Mouse (Mus musculus): Measurements from ENCODE around the gene Prcd. TPM values are rescaled to one million over a fixed set of nuclear protein-coding genes. Genes with fewer than 3 reads are reported as not detected.
"Not testable (repeated sequence)": the region's sequence is repeated elsewhere in the genome, so short reads cannot be mapped to it uniquely, and the experiment has no call there.

Gene Prcd
- polyA plus RNA-seq, 1 experiment from 2014 or later: 1.1 TPM

- no peak overlapping the region for H3K27ac ChIP-seq (ENCODE audit: low read depth, low read length)
- H3K9ac ChIP-seq (ENCODE audit: low read depth, low read length): no peak overlapping the region
- no peak for ATAC-seq (ENCODE audit: low FRiP score, low TSS enrichment)
- H3K4me2 ChIP-seq (replicated peaks; ENCODE audit: low read depth, low read length): no peak overlapping the region
- H3K4me1 ChIP-seq (ENCODE audit: control insufficient read depth, insufficient read depth, low read length): peaks cover 36% of the 10 kb centered on the region; the same call in 1 of the 2 replicates
- no peaks in the 10 kb centered on the region for H3K36me3 ChIP-seq (ENCODE audit: control insufficient read depth, insufficient read depth, low read length)
- H3K9me3 ChIP-seq (ENCODE audit: control insufficient read depth, low read length): no peaks in the 10 kb centered on the region
- H3K27me3 ChIP-seq (ENCODE audit: control insufficient read depth, insufficient read depth, low read length): 0 out of 2 replicates have a peak, but pooled peaks cover 6% of the 10 kb centered on the region
- 83% methylated on average over 15 of the region's 15 CpGs for WGBS
- no peak overlapping the region for H3K4me3 ChIP-seq (ENCODE audit: low read length)
Measured at GRCm38 (mm10) chr11:116659027-116659621, 5.8 kb downstream of the Prcd start.

DNA sequence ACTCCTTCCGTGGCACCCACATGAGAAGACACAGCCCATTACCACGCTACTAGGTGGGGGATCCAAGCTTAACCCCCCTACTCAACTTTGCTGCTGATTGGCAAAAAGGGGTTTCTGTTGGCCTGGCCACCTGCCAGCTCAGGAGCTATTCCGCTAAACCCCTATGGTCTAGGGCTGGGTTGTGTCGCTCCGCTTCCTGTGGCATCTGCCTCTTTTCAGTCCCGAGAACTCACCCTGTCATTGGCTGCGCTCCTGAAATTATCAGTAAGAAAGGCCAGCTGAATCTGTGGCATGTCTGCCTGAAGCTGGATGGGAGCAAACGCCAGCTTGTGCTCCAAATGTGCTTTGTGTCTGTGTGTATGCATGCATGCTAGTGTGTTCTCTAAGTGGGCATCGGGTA is 6.8 kb downstream of the Prcd start:
- peaks cover 34% of the 10 kb centered on the region; the same call in 1 of the 2 replicates for H3K4me1 ChIP-seq (ENCODE audit: control insufficient read depth, insufficient read depth, low read length)

DNA sequence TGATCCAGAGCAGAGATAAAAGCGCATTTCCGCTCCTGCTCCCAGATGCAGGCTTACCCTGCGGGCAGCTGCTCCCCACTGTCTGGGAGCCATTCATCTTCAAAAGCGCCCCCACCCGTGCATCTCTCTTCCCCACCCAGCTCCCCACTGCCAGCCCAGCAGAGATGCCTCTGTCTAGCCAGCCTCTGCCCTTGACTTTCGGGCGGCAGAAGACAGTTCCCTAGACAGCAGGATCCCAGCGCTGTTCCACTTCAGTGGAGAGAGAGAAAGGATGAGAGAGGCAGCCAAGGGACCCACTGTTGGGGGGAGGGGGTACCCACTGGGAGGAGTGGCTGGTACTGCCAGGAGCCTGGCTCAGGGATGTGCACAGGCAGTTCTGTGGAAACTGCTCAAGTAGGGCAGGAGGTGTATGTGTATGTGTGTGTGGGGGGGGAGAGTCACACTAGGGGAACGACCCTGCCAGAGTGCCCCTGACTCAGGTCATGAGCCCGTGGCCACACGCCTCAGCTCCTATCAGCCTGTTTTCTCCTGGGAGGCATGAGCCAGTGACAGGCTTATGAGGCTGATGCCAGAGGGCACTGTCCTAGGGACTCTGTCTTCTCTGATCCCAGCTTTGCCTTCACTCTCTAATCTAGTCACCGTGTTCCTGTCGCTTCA is 8.1 kb downstream of the Prcd start:
- whole genome bisulfite sequencing: 14% methylated on average over 13 of the region's 13 CpGs
- Histone ChIP-seq H3K4me1 (ENCODE audit: control insufficient read depth, insufficient read depth, low read length) (peaks cover 34% of the 10 kb centered on the region; the same call in 1 of the 2 replicates), H3K9ac (ENCODE audit: low read depth, low read length) (0 out of 2 replicates have a peak overlapping the region, but pooled peaks have one; percentile 14), H3K4me2 (replicated peaks; ENCODE audit: low read depth, low read length) (no peak overlapping the region; the same call in 1 of the 2 replicates), H3K4me3 (ENCODE audit: low read length) (no peak overlapping the region), H3K9me3 (ENCODE audit: control insufficient read depth, low read length) (no peaks in the 10 kb centered on the region), H3K36me3 (ENCODE audit: control insufficient read depth, insufficient read depth, low read length) (no peaks in the 10 kb centered on the region), H3K27ac (ENCODE audit: low read depth, low read length) (no peak overlapping the region), H3K27me3 (ENCODE audit: control insufficient read depth, insufficient read depth, low read length) (no peaks in the 10 kb centered on the region)
- ATAC-seq (ENCODE audit: low FRiP score, low TSS enrichment): no peak; the same call in 1 of the 2 replicates

More for the DNA sequence above, 6.8 kb downstream of the Prcd start:
- Histone ChIP-seq H3K27ac (ENCODE audit: low read depth, low read length) (no peak overlapping the region), H3K9me3 (ENCODE audit: control insufficient read depth, low read length) (no peaks in the 10 kb centered on the region), H3K9ac (ENCODE audit: low read depth, low read length) (no peak overlapping the region), H3K36me3 (ENCODE audit: control insufficient read depth, insufficient read depth, low read length) (no peaks in the 10 kb centered on the region), H3K4me2 (replicated peaks; ENCODE audit: low read depth, low read length) (no peak overlapping the region), H3K27me3 (ENCODE audit: control insufficient read depth, insufficient read depth, low read length) (no peaks in the 10 kb centered on the region), H3K4me3 (ENCODE audit: low read length) (no peak overlapping the region)
- ATAC-seq (ENCODE audit: low FRiP score, low TSS enrichment): no peak
- 84% methylated on average over 9 of the region's 9 CpGs for whole genome bisulfite sequencing

DNA sequence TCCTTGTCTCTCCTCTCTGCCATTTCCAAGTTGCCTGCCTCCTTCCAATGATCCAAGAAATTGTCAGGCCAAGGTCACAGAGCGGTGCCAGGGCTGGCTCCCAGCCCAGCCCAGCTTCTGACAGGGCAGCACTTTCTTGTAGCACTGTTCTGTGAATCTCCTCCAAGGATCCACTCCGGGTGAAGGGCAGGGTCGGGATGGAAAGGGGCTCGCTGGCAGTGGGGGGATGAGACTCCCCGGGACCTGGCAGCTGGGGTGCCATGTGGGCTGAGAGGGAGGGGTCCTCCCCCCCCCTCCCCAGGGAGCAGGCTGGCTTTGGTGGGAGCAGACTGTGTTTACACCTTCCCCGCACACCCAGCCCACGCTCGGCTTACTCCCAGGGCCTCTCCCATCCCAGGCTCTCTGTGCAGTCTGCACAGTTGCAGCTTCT is 8.6 kb downstream of the Prcd start:
- Histone ChIP-seq H3K27me3 (ENCODE audit: control insufficient read depth, insufficient read depth, low read length) (no peaks in the 10 kb centered on the region), H3K9me3 (ENCODE audit: control insufficient read depth, low read length) (no peaks in the 10 kb centered on the region), H3K9ac (ENCODE audit: low read depth, low read length) (no peak overlapping the region), H3K36me3 (ENCODE audit: control insufficient read depth, insufficient read depth, low read length) (no peaks in the 10 kb centered on the region), H3K4me3 (ENCODE audit: low read length) (no peak overlapping the region), H3K27ac (ENCODE audit: low read depth, low read length) (no peak overlapping the region), H3K4me2 (replicated peaks; ENCODE audit: low read depth, low read length) (no peak overlapping the region), H3K4me1 (ENCODE audit: control insufficient read depth, insufficient read depth, low read length) (peaks cover 33% of the 10 kb centered on the region; the same call in 1 of the 2 replicates)
- ATAC-seq (ENCODE audit: low FRiP score, low TSS enrichment): no peak
- WGBS: 42% methylated on average over 8 of the region's 8 CpGs

DNA sequence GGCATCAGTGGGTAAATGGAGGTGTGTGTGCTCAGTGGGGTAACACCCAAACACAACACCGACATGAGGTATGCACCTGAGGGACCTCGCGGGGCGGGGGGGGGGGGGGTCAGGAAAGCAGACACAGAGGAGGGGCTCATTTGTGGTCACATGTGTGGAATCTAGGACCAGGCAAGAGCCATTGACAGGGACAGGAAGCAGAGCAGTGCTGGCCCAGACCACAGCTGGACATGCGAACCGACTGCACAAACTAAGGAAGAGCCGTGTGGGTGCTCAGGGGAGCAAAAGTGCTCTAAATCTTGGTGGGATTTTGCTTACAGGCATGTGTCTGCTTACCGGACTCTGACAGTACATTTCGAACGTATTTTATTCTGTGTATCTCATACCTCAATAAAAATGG is 12.0 kb downstream of the Prcd start:
- H3K4me2 ChIP-seq (replicated peaks; ENCODE audit: low read depth, low read length): no peak overlapping the region
- no peak for ATAC-seq (ENCODE audit: low FRiP score, low TSS enrichment)
- no peak overlapping the region for H3K4me3 ChIP-seq (ENCODE audit: low read length)
- no peaks in the 10 kb centered on the region for H3K9me3 ChIP-seq (ENCODE audit: control insufficient read depth, low read length)
- 72% methylated on average over 10 of the region's 10 CpGs for WGBS
- no peaks in the 10 kb centered on the region for H3K36me3 ChIP-seq (ENCODE audit: control insufficient read depth, insufficient read depth, low read length)
- H3K4me1 ChIP-seq (ENCODE audit: control insufficient read depth, insufficient read depth, low read length): peaks cover 31% of the 10 kb centered on the region
- H3K9ac ChIP-seq (ENCODE audit: low read depth, low read length): no peak overlapping the region
- no peaks in the 10 kb centered on the region for H3K27me3 ChIP-seq (ENCODE audit: control insufficient read depth, insufficient read depth, low read length)
- no peak overlapping the region for H3K27ac ChIP-seq (ENCODE audit: low read depth, low read length)

GRCm38 (mm10) chr11:116666566-116666965 is 13.2 kb downstream of the Prcd start:
- no peak overlapping the region for H3K9ac ChIP-seq (ENCODE audit: low read depth, low read length)
- WGBS: 69% methylated on average over 9 of the region's 9 CpGs
- H3K4me3 ChIP-seq (ENCODE audit: low read length): no peak overlapping the region
- no peaks in the 10 kb centered on the region for H3K27me3 ChIP-seq (ENCODE audit: control insufficient read depth, insufficient read depth, low read length)
- no peak overlapping the region for H3K27ac ChIP-seq (ENCODE audit: low read depth, low read length)
- H3K36me3 ChIP-seq (ENCODE audit: control insufficient read depth, insufficient read depth, low read length): no peaks in the 10 kb centered on the region
- ATAC-seq (ENCODE audit: low FRiP score, low TSS enrichment): no peak
- peaks cover 27% of the 10 kb centered on the region for H3K4me1 ChIP-seq (ENCODE audit: control insufficient read depth, insufficient read depth, low read length)
- H3K9me3 ChIP-seq (ENCODE audit: control insufficient read depth, low read length): no peaks in the 10 kb centered on the region
- no peak overlapping the region for H3K4me2 ChIP-seq (replicated peaks; ENCODE audit: low read depth, low read length)

GRCm38 (mm10) chr11:116667012-116667411 is 13.7 kb downstream of the Prcd start:
- WGBS: 66% methylated on average over 3 of the region's 5 CpGs
- not testable (repeated sequence) for H3K4me2 ChIP-seq (replicated peaks; ENCODE audit: low read depth, low read length); H3K36me3 ChIP-seq (ENCODE audit: control insufficient read depth, insufficient read depth, low read length); ATAC-seq (ENCODE audit: low FRiP score, low TSS enrichment); H3K27ac ChIP-seq (ENCODE audit: low read depth, low read length); H3K9ac ChIP-seq (ENCODE audit: low read depth, low read length); H3K4me3 ChIP-seq (ENCODE audit: low read length); H3K9me3 ChIP-seq (ENCODE audit: control insufficient read depth, low read length); H3K27me3 ChIP-seq (ENCODE audit: control insufficient read depth, insufficient read depth, low read length)
- peaks cover 22% of the 10 kb centered on the region for H3K4me1 ChIP-seq (ENCODE audit: control insufficient read depth, insufficient read depth, low read length)

GRCm38 (mm10) chr11:116667930-116668329 is 14.6 kb downstream of the Prcd start:
- Histone ChIP-seq H3K9me3 (ENCODE audit: control insufficient read depth, low read length) (no peaks in the 10 kb centered on the region), H3K9ac (ENCODE audit: low read depth, low read length) (no peak overlapping the region), H3K4me1 (ENCODE audit: control insufficient read depth, insufficient read depth, low read length) (peaks cover 23% of the 10 kb centered on the region), H3K4me2 (replicated peaks; ENCODE audit: low read depth, low read length) (no peak overlapping the region), H3K4me3 (ENCODE audit: low read length) (no peak overlapping the region), H3K27me3 (ENCODE audit: control insufficient read depth, insufficient read depth, low read length) (no peaks in the 10 kb centered on the region), H3K27ac (ENCODE audit: low read depth, low read length) (no peak overlapping the region), H3K36me3 (ENCODE audit: control insufficient read depth, insufficient read depth, low read length) (peaks cover 4% of the 10 kb centered on the region)
- 85% methylated on average over 8 of the region's 8 CpGs for WGBS
- ATAC-seq (ENCODE audit: low FRiP score, low TSS enrichment): no peak

GRCm38 (mm10) chr11:116668381-116668825 is 15.1 kb downstream of the Prcd start:
- no peak overlapping the region for H3K4me2 ChIP-seq (replicated peaks; ENCODE audit: low read depth, low read length)
- WGBS: 73% methylated on average over 10 of the region's 10 CpGs
- H3K4me3 ChIP-seq (ENCODE audit: low read length): no peak overlapping the region
- H3K27ac ChIP-seq (ENCODE audit: low read depth, low read length): no peak overlapping the region
- H3K9me3 ChIP-seq (ENCODE audit: control insufficient read depth, low read length): no peaks in the 10 kb centered on the region
- H3K4me1 ChIP-seq (ENCODE audit: control insufficient read depth, insufficient read depth, low read length): peaks cover 24% of the 10 kb centered on the region
- H3K36me3 ChIP-seq (ENCODE audit: control insufficient read depth, insufficient read depth, low read length): peaks cover 8% of the 10 kb centered on the region
- ATAC-seq (ENCODE audit: low FRiP score, low TSS enrichment): no peak
- no peak overlapping the region for H3K9ac ChIP-seq (ENCODE audit: low read depth, low read length)
- H3K27me3 ChIP-seq (ENCODE audit: control insufficient read depth, insufficient read depth, low read length): no peaks in the 10 kb centered on the region
